Mouse (Mus musculus) skeletal muscle tissue, adult 2 months (tissue): Measurements from ENCODE around the gene Fancd2os.
A peak's percentile ranks its signal among the peaks of the same experiment; 100 is the strongest.

Source experiments
- DNase-seq: peaks from one replicate; pipeline ENCODE4 v3.0.0-alpha.2; 2012; ENCODE audit warnings: low read depth, low spot score

The Fancd2os gene

DNA sequence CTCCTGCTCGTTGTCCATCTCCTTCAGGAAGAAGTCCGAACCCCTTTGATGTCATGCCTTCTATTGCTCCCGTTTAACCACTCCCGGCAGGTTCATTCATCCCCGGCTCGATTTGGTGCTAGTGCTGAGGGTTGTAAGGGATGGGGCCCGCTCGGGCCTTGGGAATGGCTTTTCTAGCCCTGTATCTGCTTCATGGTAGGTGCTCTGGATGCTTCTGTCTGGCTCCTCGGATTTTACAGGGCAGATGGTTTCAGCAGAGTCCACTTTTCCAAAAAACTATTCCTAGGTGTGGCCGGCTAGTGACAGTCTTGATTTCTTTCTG is 4.7 kb upstream of the Fancd2os start:
- DNase-seq = no peak

DNA sequence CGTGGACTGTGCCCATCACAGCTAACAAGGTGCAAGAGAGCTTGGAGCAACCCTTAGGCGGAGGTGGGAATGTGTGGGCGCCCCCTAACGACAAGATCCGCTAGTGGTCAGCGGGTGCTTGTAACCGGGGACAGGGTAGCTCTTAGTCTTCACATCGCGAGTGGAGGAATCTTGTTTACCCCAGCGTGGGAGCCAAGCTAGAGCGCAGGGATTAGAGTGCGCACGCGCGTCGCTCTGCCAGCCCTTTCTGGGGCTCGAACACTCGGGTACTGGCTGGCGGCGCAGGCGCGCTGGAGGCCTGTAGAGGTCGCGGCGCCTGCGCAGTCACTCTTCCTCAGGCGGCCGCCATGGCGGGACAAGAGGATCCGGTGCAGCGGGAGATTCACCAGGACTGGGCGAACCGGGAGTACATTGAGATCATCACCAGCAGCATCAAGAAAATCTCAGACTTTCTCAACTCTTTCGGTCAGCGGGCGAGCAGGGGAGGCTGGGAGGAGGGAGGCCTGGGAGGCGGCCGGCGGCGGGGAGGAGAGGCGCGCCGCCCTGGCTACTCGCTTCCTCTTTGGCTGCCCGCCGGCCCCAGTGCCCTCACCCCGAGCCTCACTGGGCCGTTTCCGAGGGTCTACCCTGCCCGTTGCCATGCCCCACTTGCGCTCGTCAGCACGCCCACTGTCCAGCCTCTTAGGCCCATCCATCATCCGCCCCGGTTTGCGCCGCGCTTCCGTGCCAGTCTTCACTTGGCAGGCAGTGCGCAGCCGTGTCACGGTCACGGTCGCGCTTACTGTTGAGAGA is 4.1 kb upstream of the Fancd2os start, which contains the start of gene Brk1:
Gene Brk1 (plus strand): TSS at position 341 of the 792 bp plus-strand sequence.
- DNase-seq = peak; percentile 90

DNA sequence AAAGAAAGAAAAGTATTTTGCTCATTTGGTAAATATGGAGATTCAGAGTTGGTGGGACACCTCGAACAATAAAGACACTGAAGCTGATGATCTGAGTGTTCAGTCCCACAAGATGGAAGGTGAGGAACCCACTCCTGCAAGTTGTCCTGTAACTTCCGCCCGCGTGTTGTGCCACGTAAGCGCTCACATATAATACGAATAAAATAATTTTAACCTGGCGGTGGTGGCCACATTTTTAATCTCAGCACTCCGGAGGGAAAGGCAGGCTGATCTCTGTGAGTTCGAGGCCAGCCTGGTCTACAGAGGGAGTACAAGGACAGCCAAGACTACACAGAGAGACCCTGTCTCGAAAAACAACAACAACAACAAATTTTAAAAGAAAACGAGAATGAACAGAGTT is 3.5 kb upstream of the Fancd2os start:
- no peak for DNase-seq

DNA sequence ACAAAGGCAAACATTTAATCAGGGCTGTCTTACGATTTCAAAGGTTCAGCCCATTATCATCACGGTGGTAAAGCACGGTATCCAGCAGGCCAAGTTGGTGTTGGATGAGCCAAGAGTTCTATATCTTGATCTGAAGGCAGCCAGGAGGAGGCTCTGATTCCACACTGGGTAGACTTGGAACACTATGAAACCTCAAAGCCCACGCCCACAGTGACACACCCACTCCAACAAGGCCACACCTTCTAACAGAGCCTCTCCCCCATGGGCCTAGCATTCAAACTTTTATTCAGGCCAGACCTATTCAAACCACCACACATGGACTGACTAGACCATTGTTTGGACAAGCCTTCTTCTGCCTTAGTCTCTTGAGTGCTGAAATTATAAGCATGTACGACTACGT is 2.3 kb upstream of the Fancd2os start:
- no peak for DNase-seq

DNA sequence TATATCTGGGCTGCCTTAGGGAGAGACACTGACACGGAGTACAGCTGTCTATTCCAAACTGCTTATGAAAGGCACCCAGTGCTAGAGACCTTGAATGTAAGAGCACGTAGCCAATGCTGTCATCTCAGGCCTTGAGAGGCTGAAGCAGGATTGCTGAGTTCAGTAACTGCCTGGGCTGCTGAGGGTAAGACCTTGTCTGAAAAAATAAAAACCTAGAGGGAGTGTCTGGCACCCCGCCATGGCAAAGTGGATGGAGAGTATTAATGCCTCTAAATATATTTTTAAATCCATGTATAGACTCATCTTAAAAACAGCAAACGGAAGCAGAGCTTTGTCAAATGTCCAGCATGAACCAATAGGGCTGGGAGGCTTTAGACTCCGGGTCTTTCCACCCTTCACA is 682 bp downstream of the Fancd2os start:
- DNase-seq = no peak

DNA sequence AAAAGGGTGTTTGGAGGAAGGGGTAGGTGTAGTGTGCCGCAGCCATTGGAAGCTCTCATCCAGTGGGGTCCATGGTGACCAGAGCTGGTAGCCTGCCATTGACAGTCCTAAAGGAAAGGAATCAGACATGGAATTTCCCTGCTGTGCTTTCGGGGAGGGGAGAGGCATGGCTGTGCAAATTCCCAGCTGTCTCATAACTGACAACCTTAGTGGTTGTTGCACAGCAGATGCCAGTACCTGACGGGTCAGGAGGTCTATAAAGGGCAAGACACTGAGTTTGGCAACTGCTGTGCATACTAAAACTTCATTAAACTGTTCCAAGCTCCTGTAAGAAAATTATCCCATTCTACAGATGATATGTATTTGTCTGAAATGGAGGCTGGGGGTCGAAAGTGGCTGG is 2.6 kb downstream of the Fancd2os start:
- no peak for DNase-seq

DNA sequence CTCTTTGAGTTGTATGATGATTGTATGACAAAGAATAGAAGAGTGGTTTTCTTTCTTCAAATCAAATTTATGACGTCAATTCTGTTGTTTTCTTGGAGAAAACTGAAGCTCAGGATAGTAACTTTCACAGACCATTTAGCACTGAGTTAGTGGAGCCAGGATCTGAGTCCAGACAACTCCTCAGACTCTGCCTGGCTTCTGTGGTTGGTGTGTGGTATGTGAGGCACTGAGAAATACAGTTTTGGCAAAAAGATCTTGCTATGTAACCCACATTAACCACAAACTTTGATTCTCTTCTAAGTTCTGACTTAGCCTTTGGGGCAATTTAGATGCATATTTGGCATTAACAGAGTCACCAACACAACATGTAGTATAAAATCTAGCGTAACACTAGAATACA is 7.9 kb downstream of the Fancd2os start:
- no peak for DNase-seq

DNA sequence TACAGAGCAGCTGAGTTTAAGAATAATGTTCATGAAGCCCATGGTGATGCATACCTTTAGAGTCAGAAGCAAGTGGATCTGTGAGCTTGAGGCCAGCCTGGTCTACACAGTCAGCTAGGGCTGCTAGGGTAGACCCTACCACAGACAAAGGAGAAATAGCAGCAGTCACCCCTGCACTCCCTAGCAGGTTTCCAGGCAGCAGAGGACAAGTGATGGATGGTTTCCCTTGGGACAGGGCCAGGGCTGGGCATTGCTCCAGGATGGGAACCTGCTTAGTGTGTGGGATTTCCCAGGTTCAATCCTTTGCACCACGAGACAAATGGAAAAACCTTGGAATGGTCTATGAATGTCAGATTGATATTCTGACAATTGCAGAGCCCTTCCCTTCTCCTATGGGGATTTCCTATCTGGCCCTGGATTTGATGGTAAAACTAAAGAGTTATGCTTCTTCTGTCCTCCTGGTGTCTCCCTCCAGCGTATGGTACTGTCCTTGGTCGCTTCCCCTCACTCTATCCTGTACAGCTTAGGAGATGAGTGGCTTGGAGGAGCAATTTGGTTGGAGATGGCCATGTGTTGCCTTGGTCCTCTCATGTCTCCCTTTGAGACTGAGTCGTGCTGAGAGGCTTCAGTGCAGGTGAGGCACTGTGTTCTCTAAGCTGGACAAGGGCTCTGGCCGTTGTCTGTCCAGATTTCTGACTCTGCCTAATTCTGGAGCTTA is 13.9 kb downstream of the Fancd2os start:
- no peak for DNase-seq

DNA sequence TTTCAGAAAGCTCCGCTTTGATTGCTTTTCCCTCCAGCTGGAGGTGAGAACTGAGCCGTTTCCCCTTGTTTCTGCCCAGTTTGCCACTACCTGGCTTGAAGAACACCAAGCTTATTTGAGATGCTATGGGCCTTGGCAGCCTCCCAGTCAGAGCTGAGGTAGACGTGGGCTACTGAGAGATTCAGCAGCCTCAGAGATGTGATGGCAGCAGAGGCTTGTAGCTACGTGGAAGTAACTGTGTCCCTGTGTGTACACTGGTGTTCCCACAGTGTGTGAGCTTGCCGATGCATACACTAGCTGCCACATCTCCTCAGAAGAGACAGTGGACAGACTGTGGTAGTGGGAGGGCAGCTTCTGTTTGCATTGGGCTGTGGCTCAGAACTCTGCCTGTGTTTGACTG is 15.4 kb downstream of the Fancd2os start:
- DNase-seq = no peak

DNA sequence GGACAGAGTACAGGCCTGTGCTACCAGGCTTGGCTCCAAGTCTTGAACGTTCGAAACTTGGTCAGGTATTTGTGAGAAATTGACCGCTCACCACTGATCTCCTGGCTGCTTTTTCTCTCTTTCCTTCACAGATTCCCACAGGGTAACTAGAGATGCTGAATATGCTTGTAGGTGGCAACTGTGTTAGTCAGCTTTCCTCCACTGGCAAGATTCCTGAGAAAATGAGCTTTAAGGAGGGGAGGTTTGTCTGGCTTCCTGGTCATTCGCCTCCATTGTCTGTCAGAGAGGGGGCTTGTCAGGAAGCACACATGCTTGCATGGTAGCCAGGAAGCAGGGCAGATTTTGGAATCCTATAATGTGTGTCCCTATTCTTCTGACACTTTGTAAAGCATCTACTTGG is 17.5 kb downstream of the Fancd2os start:
- no peak for DNase-seq

DNA sequence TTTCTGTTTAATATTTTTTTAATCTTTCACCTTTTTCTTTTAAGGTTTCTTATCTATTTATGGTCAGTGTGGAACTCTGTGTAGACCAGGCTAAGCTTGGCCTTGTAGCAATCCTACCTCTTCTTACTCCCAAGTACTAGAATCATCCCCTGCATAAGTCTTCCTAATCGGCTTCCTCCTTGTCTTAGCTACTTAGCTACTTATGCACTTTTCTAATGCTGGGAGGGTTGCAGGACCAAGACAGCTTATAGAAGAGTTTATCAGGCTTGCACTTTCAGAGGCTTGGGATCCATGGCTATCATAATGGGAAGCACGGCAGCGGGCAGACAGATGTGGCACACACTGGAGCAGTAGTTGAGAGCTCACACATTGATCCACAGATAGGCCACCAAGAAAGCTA is 21.2 kb downstream of the Fancd2os start:
- DNase-seq = no peak

DNA sequence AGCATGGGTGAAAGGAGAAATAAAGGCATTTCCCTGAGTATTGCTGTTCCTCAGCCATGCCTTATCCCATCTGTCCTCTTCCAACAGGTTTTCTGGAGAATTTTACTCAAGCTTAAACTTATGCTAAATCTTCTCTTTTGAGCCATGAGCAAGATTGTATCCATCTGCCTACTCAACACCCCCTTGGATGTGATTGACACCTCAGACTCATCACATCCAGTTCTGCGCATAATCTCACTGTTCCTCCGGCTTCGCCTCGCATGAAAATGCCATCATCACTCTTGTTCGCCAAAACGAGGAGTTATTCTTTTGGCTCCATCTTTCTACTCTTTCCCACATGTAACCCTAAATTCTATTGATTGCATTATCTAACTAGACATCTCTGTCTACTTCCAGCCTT is 24.5 kb downstream of the Fancd2os start:
- DNase-seq = no peak

DNA sequence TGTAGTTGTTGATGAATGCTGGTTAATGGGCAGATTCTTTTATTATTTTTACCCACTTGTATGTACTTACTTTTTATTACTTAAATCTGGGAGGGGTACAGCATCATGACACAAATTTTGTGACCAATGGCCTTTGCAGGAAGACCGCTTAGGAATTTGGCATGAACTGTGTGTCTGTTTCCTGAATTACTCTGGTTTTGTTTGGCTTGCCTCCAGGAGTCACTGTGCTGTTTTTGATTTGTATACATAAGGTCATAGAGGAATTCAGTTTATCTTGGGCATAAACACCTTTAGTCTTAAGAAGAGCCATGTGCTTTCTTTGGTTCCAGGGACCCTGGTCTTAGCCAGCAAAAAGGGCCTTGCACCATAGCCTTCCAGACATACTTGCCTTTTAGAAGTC is 36.0 kb downstream of the Fancd2os start:
- no peak for DNase-seq

DNA sequence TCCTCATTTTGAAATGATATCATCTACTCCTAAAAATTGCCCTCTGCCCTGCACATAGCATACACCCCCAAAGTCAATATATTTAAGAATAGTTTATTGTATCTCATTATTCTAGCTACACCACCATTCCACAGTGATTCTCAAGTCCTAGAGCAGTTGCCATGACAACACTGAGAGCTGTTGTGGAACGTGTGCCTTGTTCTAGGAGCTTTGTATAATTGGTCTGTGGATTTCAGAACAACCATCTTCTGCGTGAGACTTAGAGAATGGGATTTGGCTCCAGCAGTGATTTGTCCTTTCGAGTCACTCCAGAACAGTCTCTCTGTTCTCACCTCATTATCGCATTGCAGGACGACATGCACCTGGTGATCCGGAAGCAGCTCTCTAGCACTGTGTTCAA is 40.8 kb downstream of the Fancd2os start:
- no peak for DNase-seq
